Mouse (Mus musculus) CH12.LX (cell line): ENCODE data around the gene Otos. TPM values are rescaled to one million over a fixed set of nuclear protein-coding genes. Genes with fewer than 3 reads are reported as not detected.

Experiments used
- DNase-seq: peaks from one replicate; pipeline ENCODE4 v3.0.0-alpha.2; 2013; ENCODE audit errors: extremely low read depth
- H3K27ac ChIP-seq: 2 replicates; pipeline ENCODE4 v1.5.1; 2012; ENCODE audit warnings: low read depth, mild to moderate bottlenecking, control low read depth, moderate library complexity; ENCODE audit not compliant: insufficient read depth
- H3K27me3 ChIP-seq: replicated peaks from 2 replicates; pipeline ENCODE3; 2012; ENCODE audit warnings: inconsistent platforms
- H3K36me3 ChIP-seq, 2 experiments: replicated peaks in 1 of 2; 2 replicates each; pipeline versions ENCODE3 to v1.6.1; 2012; ENCODE audit warnings: inconsistent platforms in 1 of 2, low read length in 1 of 2, mild to moderate bottlenecking in 1 of 2, mixed read lengths in 1 of 2, moderate library complexity in 1 of 2; ENCODE audit not compliant: control insufficient read depth in 1 of 2, insufficient read depth in 1 of 2
- H3K4me1 ChIP-seq, 2 experiments: 2 replicates each; pipeline ENCODE4 v1.6.1; 2012; ENCODE audit warnings: inconsistent platforms in 1 of 2, moderate library complexity in 1 of 2; ENCODE audit not compliant: insufficient read depth in 2 of 2, control insufficient read depth in 1 of 2
- H3K4me2 ChIP-seq: 2 replicates; pipeline ENCODE4 v1.6.1; 2012; ENCODE audit warnings: low read depth, mild to moderate bottlenecking, control low read depth; ENCODE audit not compliant: poor library complexity, insufficient read depth, severe bottlenecking
- H3K4me3 ChIP-seq, 3 experiments: fragments of 150-350 bp in 1 of 3; sonication (generic) in 1 of 3; replicated peaks in 1 of 3; 2 replicates each; pipeline versions ENCODE3 to v1.5.1; 2011 to 2012; ENCODE audit warnings: low read depth in 2 of 3, low read length in 2 of 3, mild to moderate bottlenecking in 2 of 3, moderate library complexity in 2 of 3, control low read depth in 1 of 3, improper control_type of control experiment in 1 of 3, inconsistent platforms in 1 of 3, mixed read lengths in 1 of 3; ENCODE audit not compliant: poor library complexity in 1 of 3
- H3K79me2 ChIP-seq: replicated peaks from 2 replicates; pipeline ENCODE4 v1.6.1; 2012; ENCODE audit warnings: mild to moderate bottlenecking, moderate library complexity; ENCODE audit not compliant: control insufficient read depth, poor library complexity, insufficient read depth, severe bottlenecking; ENCODE audit errors: extremely low read depth
- H3K9ac ChIP-seq: 2 replicates; pipeline ENCODE4 v1.6.1; 2012; ENCODE audit warnings: low read depth, mild to moderate bottlenecking, control low read depth, moderate library complexity; ENCODE audit not compliant: insufficient read depth
- H3K9me3 ChIP-seq: replicated peaks from 2 replicates; pipeline ENCODE3; 2012; ENCODE audit warnings: low read length, inconsistent platforms, mixed read lengths
- CHD2 ChIP-seq: IDR thresholded peaks from 2 replicates; pipeline ENCODE4 v1.6.1; 2011; ENCODE audit warnings: low read length, improper control_type of control experiment
- CTCF ChIP-seq, 2 experiments: IDR thresholded peaks in 1 of 2; conservative IDR thresholded peaks in 1 of 2; 2 replicates each; pipeline ENCODE4 v1.5.1; 2011 to 2012; ENCODE audit warnings: low read depth in 2 of 2, low read length in 2 of 2, improper control_type of control experiment in 1 of 2, inconsistent platforms in 1 of 2, mild to moderate bottlenecking in 1 of 2, moderate library complexity in 1 of 2
- ELF1 ChIP-seq: IDR thresholded peaks from 2 replicates; pipeline ENCODE4 v1.6.1; 2014; ENCODE audit warnings: low read depth, mild to moderate bottlenecking, inconsistent platforms, low read length, improper control_type of control experiment
- ETS1 ChIP-seq: conservative IDR thresholded peaks from 2 replicates; pipeline ENCODE4 v1.6.1; 2012; ENCODE audit warnings: low read depth, mild to moderate bottlenecking, inconsistent platforms, low read length, improper control_type of control experiment, moderate library complexity
- GABPA ChIP-seq: IDR thresholded peaks from 2 replicates; pipeline ENCODE4 v1.6.1; 2012; ENCODE audit warnings: low read depth, low read length, improper control_type of control experiment, inconsistent platforms; ENCODE audit not compliant: insufficient replicate concordance
- HCFC1 ChIP-seq: IDR thresholded peaks from 2 replicates; pipeline ENCODE4 v1.6.1; 2012; ENCODE audit warnings: low read depth, mild to moderate bottlenecking, inconsistent platforms, low read length, improper control_type of control experiment
- JUN ChIP-seq: IDR thresholded peaks from 2 replicates; pipeline ENCODE4 v1.6.1; 2011; ENCODE audit warnings: low read depth, mild to moderate bottlenecking, low read length, improper control_type of control experiment, moderate library complexity; ENCODE audit not compliant: insufficient read depth
- JUND ChIP-seq: conservative IDR thresholded peaks from 2 replicates; pipeline ENCODE4 v1.6.1; 2011; ENCODE audit warnings: low read depth, low read length, improper control_type of control experiment
- KAT2A ChIP-seq: IDR thresholded peaks from 2 replicates; pipeline ENCODE4 v1.6.1; 2012; ENCODE audit warnings: low read length, improper control_type of control experiment, inconsistent platforms; ENCODE audit not compliant: insufficient replicate concordance
- MAZ ChIP-seq: IDR thresholded peaks from 2 replicates; pipeline ENCODE4 v1.6.1; 2012; ENCODE audit warnings: low read depth, mild to moderate bottlenecking, inconsistent platforms, low read length, improper control_type of control experiment, moderate library complexity
- MEF2A ChIP-seq: IDR thresholded peaks from 2 replicates; pipeline ENCODE4 v1.6.1; 2014; ENCODE audit warnings: low read depth, mild to moderate bottlenecking, inconsistent platforms, low read length, improper control_type of control experiment, borderline replicate concordance
- NELFE ChIP-seq: IDR thresholded peaks from 2 replicates; pipeline ENCODE4 v1.6.1; 2011; ENCODE audit warnings: low read depth, low read length, improper control_type of control experiment
- PAX5 ChIP-seq: IDR thresholded peaks from 2 replicates; pipeline ENCODE4 v1.6.1; 2012; ENCODE audit warnings: low read length, inconsistent platforms, mixed read lengths
- POLR2A ChIP-seq: IDR thresholded peaks from 2 replicates; pipeline ENCODE4 v1.6.1; 2011; ENCODE audit warnings: low read depth, mild to moderate bottlenecking, improper control_type of control experiment, low read length
- POLR2AphosphoS2 ChIP-seq: IDR thresholded peaks from 2 replicates; pipeline ENCODE4 v1.6.1; 2011; ENCODE audit warnings: low read depth, low read length, improper control_type of control experiment
- RAD21 ChIP-seq: IDR thresholded peaks from 2 replicates; pipeline ENCODE4 v1.6.1; 2011; ENCODE audit warnings: low read depth, mild to moderate bottlenecking, low read length, improper control_type of control experiment, moderate library complexity
- SIN3A ChIP-seq: IDR thresholded peaks from 2 replicates; pipeline ENCODE4 v1.6.1; 2012; ENCODE audit warnings: low read length, improper control_type of control experiment, inconsistent platforms
- SMC3 ChIP-seq: IDR thresholded peaks from 2 replicates; pipeline ENCODE4 v1.6.1; 2011; ENCODE audit warnings: low read depth, low read length, improper control_type of control experiment
- TBP ChIP-seq: conservative IDR thresholded peaks from 2 replicates; pipeline ENCODE4 v1.6.1; 2011; ENCODE audit warnings: low read depth, low read length, improper control_type of control experiment
- TCF12 ChIP-seq: IDR thresholded peaks from 2 replicates; pipeline ENCODE4 v1.6.1; 2014; ENCODE audit warnings: low read depth, mild to moderate bottlenecking, inconsistent platforms, low read length, improper control_type of control experiment
- USF1 ChIP-seq: IDR thresholded peaks from 2 replicates; pipeline ENCODE4 v1.6.1; 2014; ENCODE audit warnings: low read depth, mild to moderate bottlenecking, inconsistent platforms, low read length, improper control_type of control experiment
- USF2 ChIP-seq: conservative IDR thresholded peaks from 2 replicates; pipeline ENCODE4 v1.6.1; 2011; ENCODE audit warnings: low read depth, low read length, improper control_type of control experiment
- ZC3H11A ChIP-seq: IDR thresholded peaks from 2 replicates; pipeline ENCODE4 v1.6.1; 2012; ENCODE audit warnings: low read depth, mild to moderate bottlenecking, inconsistent platforms, low read length, improper control_type of control experiment
- ZKSCAN1 ChIP-seq: IDR thresholded peaks from 2 replicates; pipeline ENCODE4 v1.6.1; 2012; ENCODE audit warnings: low read depth, inconsistent platforms, low read length, improper control_type of control experiment, borderline replicate concordance
- ZMIZ1 ChIP-seq: IDR thresholded peaks from 2 replicates; pipeline ENCODE4 v1.6.1; 2012; ENCODE audit warnings: low read depth, mild to moderate bottlenecking, inconsistent platforms, low read length, improper control_type of control experiment
- ZNF384 ChIP-seq: IDR thresholded peaks from 2 replicates; pipeline ENCODE4 v1.6.1; 2012; ENCODE audit warnings: low read depth, low read length, improper control_type of control experiment, inconsistent platforms
- dilution Hi-C: fragments of 300-500 bp; cut with MboI; formaldehyde crosslinking; loops from 2 replicates; pipeline ENCODE4 v1.14.3; 2020; ENCODE audit warnings: low sequenced_read_pairs; ENCODE audit not compliant: extremely low pct_unique_long_range_greater_than_20kb, extremely low pct_ligation_motif_present
- in situ Hi-C: fragments of 300-500 bp; cut with MboI; formaldehyde crosslinking; loops from 3 replicates; pipeline ENCODE4 v1.14.3; 2019; ENCODE audit warnings: low sequenced_read_pairs, low pct_ligation_motif_present, low pct_unique_long_range_greater_than_20kb, mixed read lengths
- polyA plus RNA-seq: library from polyadenylated mRNA; unstranded; fragments of >175 nt; gene quantifications from 2 replicates; pipeline ENCODE4 v1.2.1, GENCODE M21; 2012; ENCODE audit warnings: low read depth; ENCODE audit not compliant: insufficient read length
- total RNA-seq, 2 experiments: library from RNA; depleted of rRNA; stranded (reverse); fragments of 300-350 nt in 1 of 2; fragments of >200 nt in 1 of 2; gene quantifications; 2 replicates each; pipeline ENCODE4 v1.2.3; 2012 to 2014

Otos gene
- total and polyA plus RNA-seq, 3 experiments, result 0.24 TPM; not detected in 2

GRCm38 (mm10) chr1:92669430-92669829, 20.8 kb upstream of the Otos start:
- H3K4me2 ChIP-seq, result no peak overlapping the region
- TF ChIP-seq POLR2AphosphoS2 (no peak), NELFE (no peak), ZNF384 (no peak), KAT2A (no peak), JUN (no peak), CHD2 (no peak), MEF2A (no peak), CTCF (conservative IDR thresholded peaks at IDR 0.05 in 1 of 2, IDR thresholded peaks at IDR 0.05 in 1 of 2; ENCODE audit: low read depth in 2 of 2, low read length in 2 of 2) (no peak), POLR2A (no peak), RAD21 (no peak), GABPA (no peak), HCFC1 (no peak), USF2 (no peak), ELF1 (no peak), MAZ (no peak), SIN3A (no peak), ZKSCAN1 (no peak), PAX5 (no peak), TCF12 (no peak)
- TF ChIP-seq, all 38 proteins: peak for 0
- no peaks in the 10 kb centered on the region for H3K36me3 ChIP-seq
- dilution Hi-C loops (no loop called here), in situ Hi-C loops (no loop called here)
- H3K27ac ChIP-seq, result no peak overlapping the region
- no peaks in the 10 kb centered on the region for H3K4me1 ChIP-seq
- H3K27me3 ChIP-seq, result peaks cover 100% of the 10 kb centered on the region
- H3K9ac ChIP-seq, result no peak overlapping the region
- no peak for DNase-seq
- H3K9me3 ChIP-seq, result no peaks in the 10 kb centered on the region
- H3K79me2 ChIP-seq, result no peaks in the 10 kb centered on the region
- H3K4me3 ChIP-seq, result no peak overlapping the region

- H3K4me3 ChIP-seq, result no peak overlapping the region
- TF ChIP-seq RAD21 (no peak), ZNF384 (no peak), USF1 (no peak), SMC3 (no peak), TBP (no peak), HCFC1 (no peak), GABPA (no peak), PAX5 (no peak), POLR2A (no peak), SIN3A (no peak), MEF2A (no peak), ZMIZ1 (no peak), TCF12 (no peak), ZC3H11A (no peak), MAZ (no peak), JUND (no peak), KAT2A (no peak), ETS1 (no peak)
- no peaks in the 10 kb centered on the region for H3K9me3 ChIP-seq
- no peaks in the 10 kb centered on the region for H3K36me3 ChIP-seq
- H3K9ac ChIP-seq, result no peak overlapping the region
- in situ Hi-C loops (no loop called here), dilution Hi-C loops (no loop called here)
- H3K27ac ChIP-seq, result no peak overlapping the region
- no peaks in the 10 kb centered on the region for H3K4me1 ChIP-seq
- H3K79me2 ChIP-seq, result no peaks in the 10 kb centered on the region
- DNase-seq, result no peak
- no peak overlapping the region for H3K4me2 ChIP-seq
- H3K27me3 ChIP-seq, result peaks cover 94% of the 10 kb centered on the region
Observed at GRCm38 (mm10) chr1:92667106-92667505, 18.5 kb upstream of the Otos start.
